Mouse (Mus musculus) thymus, postnatal 25 days (tissue): Measurements from ENCODE around the gene Ttc39a.
A peak's percentile ranks its signal among the peaks of the same experiment; 100 is the strongest.

Experiments
- DNase-seq: peaks from one replicate; pipeline ENCODE4 v3.0.0; 2022

Ttc39a gene

GRCm38 (mm10) chr4:109467687-109468086, 61.3 kb downstream of the Ttc39a start:
- no peak for DNase-seq

GRCm38 (mm10) chr4:109471606-109472005, 65.2 kb downstream of the Ttc39a start:
- no peak for DNase-seq

GRCm38 (mm10) chr4:109472566-109472965, 66.1 kb downstream of the Ttc39a start:
- no peak for DNase-seq

GRCm38 (mm10) chr4:109475078-109475477, 68.7 kb downstream of the Ttc39a start:
- DNase-seq = no peak

GRCm38 (mm10) chr4:109475577-109476553, 69.4 kb downstream of the Ttc39a start:
- peak; percentile 42 for DNase-seq

GRCm38 (mm10) chr4:109476554-109477014, 70.2 kb downstream of the Ttc39a start:
- peak; percentile 67 for DNase-seq

- no peak for DNase-seq
Measured at GRCm38 (mm10) chr4:109477454-109477853, 71.0 kb downstream of the Ttc39a start.

- no peak for DNase-seq
Measured at GRCm38 (mm10) chr4:109481424-109481823, 75.0 kb downstream of the Ttc39a start.

- no peak for DNase-seq
Measured at GRCm38 (mm10) chr4:109482701-109483100, 76.3 kb downstream of the Ttc39a start.

GRCm38 (mm10) chr4:109484621-109485020, 78.2 kb downstream of the Ttc39a start, which contains the start of gene Rnf11:
Gene Rnf11 (minus strand): TSS chr4:109484728.
- DNase-seq = no peak

GRCm38 (mm10) chr4:109488812-109489211, 82.4 kb downstream of the Ttc39a start:
- no peak for DNase-seq

GRCm38 (mm10) chr4:109493581-109493980, 87.2 kb downstream of the Ttc39a start:
- no peak for DNase-seq
